32 mouse cellular contexts compared by ENCODE assay signal in the genomic region with DNA sequence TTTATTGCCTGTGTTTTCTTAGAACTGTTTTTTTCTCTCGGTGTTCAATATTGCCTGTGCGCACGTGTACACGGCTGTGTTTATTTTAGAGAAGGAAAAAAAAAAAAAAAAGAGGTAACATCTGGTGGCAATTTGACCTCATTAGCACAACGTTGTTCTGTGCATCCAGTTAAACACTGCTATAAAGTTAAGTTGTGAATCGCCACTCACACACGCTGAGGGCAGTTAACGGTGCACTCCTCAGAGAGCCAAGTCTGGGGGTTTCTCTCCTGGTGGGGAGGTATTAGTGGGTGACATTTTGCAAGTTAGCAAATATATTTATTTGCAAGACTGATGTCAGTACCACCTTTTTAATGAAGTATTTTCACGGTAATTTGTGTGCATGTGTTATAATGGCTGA. TPM values are rescaled to one million over a fixed set of nuclear protein-coding genes. Genes with fewer than 3 reads are reported as not detected.
DNase-seq lines count a peak whose midpoint lies in the region; ATAC-seq lines count a peak whose summit lies in the region.
"Had no signal": no experiment of that assay in that cellular context is flagged by ENCODE, and none has a peak within 500 bp of the region (broad histone marks: within the 10 kb centered on the region; RNA-seq: fewer than 3 reads in every experiment).

No protein-coding gene starts in this region.

- no peak overlapping the region for H3K27ac ChIP-seq in embryonic facial prominence, embryonic 13.5 days
- peak overlapping the region; percentile 24; the same call in 1 of the 2 replicates for H3K27ac ChIP-seq in limb, embryonic 12.5 days
- H3K27ac ChIP-seq in heart, embryonic 11.5 days (ENCODE audit: low read depth, low read length), result no peak overlapping the region
- H3K27ac ChIP-seq: gastrocnemius, adult 2 months; hindbrain, embryonic 13.5 days; left cerebral cortex, adult 2 months; midbrain, embryonic 13.5 days had no signal

- peak; percentile 49 for DNase-seq in embryo, embryonic 10 days (ENCODE audit: low spot score)
- peak; percentile 25 for DNase-seq in embryo, embryonic 11 days
- no peak for DNase-seq in frontal cortex, adult 2 months (ENCODE audit: extremely low spot score in 1 of 2, low spot score in 1 of 2)
- DNase-seq in kidney, postnatal 10 days, result no peak
- DNase-seq: adrenal gland, postnatal 25 days; cerebellum, adult 11-12 months; cerebellum, postnatal 10 days; gastrocnemius, adult 2 months; gastrocnemius, postnatal 36 days; heart, adult 18-20 months; heart, postnatal 4 days; kidney, adult 9 months; kidney, postnatal 14 days; liver, postnatal 0 days; lung, postnatal 36 days; retina, postnatal 1 day; right cerebral cortex, postnatal 14 days had no signal

- no peaks in the 10 kb centered on the region for H3K9me3 ChIP-seq in embryonic facial prominence, embryonic 13.5 days
- no peaks in the 10 kb centered on the region for H3K9me3 ChIP-seq in limb, embryonic 12.5 days
- no peaks in the 10 kb centered on the region for H3K9me3 ChIP-seq in heart, embryonic 11.5 days (replicated peaks; ENCODE audit: control insufficient read depth, low read length)
- H3K9me3 ChIP-seq: heart, embryonic 12.5 days; hindbrain, embryonic 13.5 days; midbrain, embryonic 13.5 days had no signal

- H3K36me3 ChIP-seq in embryonic facial prominence, embryonic 13.5 days, result no peaks in the 10 kb centered on the region
- no peaks in the 10 kb centered on the region for H3K36me3 ChIP-seq in limb, embryonic 12.5 days
- H3K36me3 ChIP-seq in heart, embryonic 11.5 days (ENCODE audit: control insufficient read depth, insufficient read depth, low read length), result peaks cover 2% of the 10 kb centered on the region; the same call in 1 of the 2 replicates
- H3K36me3 ChIP-seq: heart, embryonic 12.5 days; hindbrain, embryonic 13.5 days; midbrain, embryonic 13.5 days had no signal

- no peaks in the 10 kb centered on the region; the same call in 1 of the 2 replicates for H3K27me3 ChIP-seq in embryonic facial prominence, embryonic 13.5 days
- H3K27me3 ChIP-seq in limb, embryonic 12.5 days, result peaks cover 25% of the 10 kb centered on the region
- H3K27me3 ChIP-seq in heart, embryonic 11.5 days (ENCODE audit: control insufficient read depth, insufficient read depth, low read length), result no peaks in the 10 kb centered on the region
- H3K27me3 ChIP-seq: heart, embryonic 12.5 days; hindbrain, embryonic 13.5 days; megakaryocyte, embryonic 14.5 days; midbrain, embryonic 13.5 days had no signal

- ATAC-seq in embryonic facial prominence, embryonic 13.5 days (ENCODE audit: insufficient number of reproducible peaks, insufficient read depth, low FRiP score, low TSS enrichment, low read depth), result no peak
- ATAC-seq in limb, embryonic 12.5 days (ENCODE audit: insufficient number of reproducible peaks, insufficient read depth, low FRiP score, low TSS enrichment, low read depth), result peak; percentile 92
- ATAC-seq in heart, embryonic 11.5 days (replicated peaks; ENCODE audit: insufficient number of reproducible peaks, low FRiP score, low TSS enrichment), result no peak
- ATAC-seq: CD4-positive, CD25-positive, alpha-beta regulatory T cell, adult 4 months; intestine, postnatal 0 days; liver, postnatal 0 days; midbrain, embryonic 13.5 days had no signal

- no peak overlapping the region for H3K4me3 ChIP-seq in embryonic facial prominence, embryonic 13.5 days
- no peak overlapping the region for H3K4me3 ChIP-seq in limb, embryonic 12.5 days (replicated peaks)
- H3K4me3 ChIP-seq in heart, embryonic 11.5 days (ENCODE audit: low read depth, low read length), result no peak overlapping the region
- H3K4me3 ChIP-seq: gastrocnemius, adult 2 months; heart, embryonic 12.5 days; hindbrain, embryonic 13.5 days; left cerebral cortex, adult 2 months; megakaryocyte, embryonic 14.5 days; midbrain, embryonic 13.5 days had no signal

- peak overlapping the region; percentile 5 for H3K4me2 ChIP-seq in embryonic facial prominence, embryonic 13.5 days
- H3K4me2 ChIP-seq in limb, embryonic 12.5 days, result peak overlapping the region; percentile 20
- H3K4me2 ChIP-seq in heart, embryonic 11.5 days, result no peak overlapping the region
- H3K4me2 ChIP-seq: heart, embryonic 12.5 days; hindbrain, embryonic 13.5 days; liver, embryonic 11.5 days; midbrain, embryonic 13.5 days had no signal

- no peak overlapping the region for H3K9ac ChIP-seq in embryonic facial prominence, embryonic 13.5 days
- no peak overlapping the region for H3K9ac ChIP-seq in limb, embryonic 12.5 days (replicated peaks)
- H3K9ac ChIP-seq in heart, embryonic 11.5 days (ENCODE audit: low read depth, low read length), result no peak overlapping the region
- H3K9ac ChIP-seq: heart, embryonic 12.5 days; hindbrain, embryonic 13.5 days; liver, postnatal 0 days; midbrain, embryonic 13.5 days had no signal

- 32% methylated on average over 9 of the region's 9 CpGs for WGBS in embryonic facial prominence, embryonic 13.5 days
- WGBS in limb, embryonic 12.5 days, result 20% methylated on average over 9 of the region's 9 CpGs
- 72% methylated on average over 9 of the region's 9 CpGs for WGBS in heart, embryonic 11.5 days (ENCODE audit: insufficient replicate concordance)

- H3K4me1 ChIP-seq in embryonic facial prominence, embryonic 13.5 days, result peaks cover 8% of the 10 kb centered on the region
- H3K4me1 ChIP-seq in limb, embryonic 12.5 days (replicated peaks), result peaks cover 27% of the 10 kb centered on the region
- H3K4me1 ChIP-seq in heart, embryonic 11.5 days (ENCODE audit: control insufficient read depth, insufficient read depth, low read length), result no peaks in the 10 kb centered on the region
- H3K4me1 ChIP-seq: heart, embryonic 12.5 days; megakaryocyte, embryonic 14.5 days; midbrain, embryonic 13.5 days had no signal

RNA-seq across cellular contexts. Expression of a gene that starts 49.0 kb away (rescaled TPM):
- 0.43 and 1.7 TPM in 2 replicates for polyA plus RNA-seq in embryonic facial prominence, embryonic 13.5 days (2015; fragmentation: Nextera tagmentation; extraction: Ambion mirVana)
- 1.1 and 2.7 TPM in 2 replicates for polyA plus RNA-seq in limb, embryonic 12.5 days (2016; fragmentation: Nextera tagmentation; extraction: Ambion mirVana)
- polyA plus RNA-seq in frontal cortex, adult 2 months (2012; rRNA removed), result 0.06 and 0.16 TPM in 2 replicates
- 0.10 and 0.26 TPM in 2 replicates for polyA plus RNA-seq in heart, embryonic 11.5 days (2014; fragmentation: Nextera tagmentation; extraction: Ambion mirVana)
- polyA plus RNA-seq: heart, postnatal 0 days; intestine, postnatal 0 days; liver, postnatal 0 days; midbrain, embryonic 13.5 days; neural tube, embryonic 14.5 days; small intestine, adult 2 months; thymus, postnatal 0 days had no signal

Comparison
In these comparisons a context has a peak if more than half of its experiments do, and no peak if none do; other contexts are left out.
1. DNase-seq: peak in embryo, embryonic 10 days (single experiment) and embryo, embryonic 11 days (single experiment); none in frontal cortex, adult 2 months (0 of 2) and kidney, postnatal 10 days (single experiment).